Mouse (Mus musculus) neural tube, embryonic 11.5 days (tissue): ENCODE results near the gene Calr3. TPM values are rescaled to one million over a fixed set of nuclear protein-coding genes. Genes with fewer than 3 reads are reported as not detected.

Source experiments
- ATAC-seq: fragments of 200-750 bp; cut with Nextera tagmentation; 2 replicates; pipeline ENCODE4 v1.8.0; 2017; ENCODE audit warnings: moderate number of reproducible peaks, mild to moderate bottlenecking, moderate TSS enrichment, moderate library complexity; ENCODE audit not compliant: insufficient read depth, low FRiP score, low TSS enrichment
- DNase-seq: peaks from one replicate; pipeline ENCODE4 v3.0.0-alpha.2; 2015; ENCODE audit warnings: low spot score
- H3K27ac ChIP-seq: fragments of 300-500 bp; sonication (generic); 2 replicates; pipeline ENCODE4 v1.5.1; 2014; ENCODE audit warnings: low read depth, mild to moderate bottlenecking, low read length
- H3K27me3 ChIP-seq: fragments of 300-500 bp; sonication (generic); 2 replicates; pipeline ENCODE4 v1.6.1; 2014; ENCODE audit warnings: mild to moderate bottlenecking, low read length, mixed read lengths; ENCODE audit not compliant: control insufficient read depth, insufficient read depth
- H3K36me3 ChIP-seq: fragments of 300-500 bp; sonication (generic); 2 replicates; pipeline ENCODE4 v1.6.1; 2014; ENCODE audit warnings: mild to moderate bottlenecking, low read length, moderate library complexity, mixed read lengths; ENCODE audit not compliant: control insufficient read depth, insufficient read depth
- H3K4me1 ChIP-seq: fragments of 300-500 bp; sonication (generic); 2 replicates; pipeline ENCODE4 v1.6.1; 2014; ENCODE audit warnings: low read length, mixed read lengths; ENCODE audit not compliant: control insufficient read depth, insufficient read depth
- H3K4me2 ChIP-seq: fragments of 300-500 bp; sonication (generic); 2 replicates; pipeline ENCODE4 v1.6.1; 2014; ENCODE audit warnings: low read depth, mild to moderate bottlenecking, moderate library complexity
- H3K4me3 ChIP-seq: fragments of 300-500 bp; sonication (generic); 2 replicates; pipeline ENCODE4 v1.5.1; 2014; ENCODE audit warnings: low read depth, low read length
- H3K9ac ChIP-seq: fragments of 300-500 bp; sonication (generic); 2 replicates; pipeline ENCODE4 v1.6.1; 2014; ENCODE audit warnings: mild to moderate bottlenecking, low read length
- H3K9me3 ChIP-seq: fragments of 300-500 bp; sonication (generic); 2 replicates; pipeline ENCODE4 v1.6.1; 2016; ENCODE audit warnings: low read length; ENCODE audit not compliant: control insufficient read depth
- WGBS: fragments of 180-500 bp; shearing (Covaris S2); extraction: QIAGEN DNeasy Blood & Tissue Kit; methylation state at CpG from one replicate; pipeline ENCODE4 v1.1.7; 2014; 5-methylcytosine and 5-hydroxymethylcytosine counted together
- polyA plus RNA-seq: library from polyadenylated mRNA; unstranded; fragments of >200 nt; fragmentation: Nextera tagmentation; extraction: Ambion mirVana; gene quantifications from 2 replicates; pipeline ENCODE4 v1.2.1, GENCODE M21; 2014

The Calr3 gene
- polyA plus RNA-seq, 1 experiment from 2014 or later, result 1.2 TPM

DNA sequence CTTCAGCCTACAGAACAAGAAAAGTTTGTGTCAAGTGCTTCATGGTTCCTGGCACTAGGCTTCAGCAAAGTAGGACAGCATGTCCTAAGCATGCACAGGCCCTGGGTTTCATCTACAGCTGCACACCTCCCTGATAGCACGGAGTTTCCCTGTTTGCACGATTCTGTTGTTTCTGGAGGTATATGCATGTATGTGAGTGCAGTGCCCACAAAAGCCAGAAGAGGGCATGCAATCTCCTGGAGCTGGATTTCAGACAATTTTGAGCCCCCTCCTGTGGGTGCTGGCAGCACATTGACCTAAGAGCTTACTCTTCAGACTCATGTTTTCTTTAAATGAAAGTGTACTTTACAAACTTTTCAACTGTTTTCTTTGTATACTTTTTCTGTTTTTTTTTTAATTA, 10.2 kb upstream of the Calr3 start:
- Histone ChIP-seq H3K9me3 (0 out of 2 replicates have a peak, but pooled peaks cover 2% of the 10 kb centered on the region), H3K27ac (no peak overlapping the region), H3K4me1 (no peaks in the 10 kb centered on the region), H3K4me3 (no peak overlapping the region), H3K36me3 (peaks cover 6% of the 10 kb centered on the region), H3K27me3 (no peaks in the 10 kb centered on the region), H3K9ac (no peak overlapping the region), H3K4me2 (no peak overlapping the region)
- ATAC-seq (no peak), DNase-seq (no peak)
- 99% methylated on average over 2 of the region's 2 CpGs for WGBS

DNA sequence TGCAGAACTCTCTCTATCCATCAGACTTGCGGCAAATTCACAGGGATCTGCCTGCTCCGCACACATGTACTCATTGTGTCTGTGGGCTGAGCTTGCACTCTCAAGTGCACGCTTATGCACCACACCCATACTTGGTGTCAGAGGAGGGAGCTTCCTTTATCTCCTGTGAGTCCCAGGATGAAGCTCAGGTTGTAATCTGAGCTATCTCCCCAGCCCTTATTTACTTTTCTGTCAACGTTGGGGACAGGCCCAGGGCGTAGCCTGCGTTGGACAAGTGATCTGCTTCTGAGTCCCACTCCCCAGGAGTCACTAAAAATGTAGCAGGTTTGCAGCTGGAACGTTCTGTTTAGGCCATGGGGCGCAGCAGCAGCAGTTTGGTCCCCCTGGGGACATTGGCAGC, 7.8 kb upstream of the Calr3 start:
- H3K4me1 ChIP-seq, result no peaks in the 10 kb centered on the region
- DNase-seq, result no peak
- no peaks in the 10 kb centered on the region for H3K27me3 ChIP-seq
- no peak for ATAC-seq
- H3K9ac ChIP-seq, result no peak overlapping the region
- 0 out of 2 replicates have a peak, but pooled peaks cover 2% of the 10 kb centered on the region for H3K9me3 ChIP-seq
- H3K4me3 ChIP-seq, result no peak overlapping the region
- H3K4me2 ChIP-seq, result no peak overlapping the region
- peaks cover 8% of the 10 kb centered on the region for H3K36me3 ChIP-seq
- 87% methylated on average over 8 of the region's 8 CpGs for WGBS
- H3K27ac ChIP-seq, result no peak overlapping the region

DNA sequence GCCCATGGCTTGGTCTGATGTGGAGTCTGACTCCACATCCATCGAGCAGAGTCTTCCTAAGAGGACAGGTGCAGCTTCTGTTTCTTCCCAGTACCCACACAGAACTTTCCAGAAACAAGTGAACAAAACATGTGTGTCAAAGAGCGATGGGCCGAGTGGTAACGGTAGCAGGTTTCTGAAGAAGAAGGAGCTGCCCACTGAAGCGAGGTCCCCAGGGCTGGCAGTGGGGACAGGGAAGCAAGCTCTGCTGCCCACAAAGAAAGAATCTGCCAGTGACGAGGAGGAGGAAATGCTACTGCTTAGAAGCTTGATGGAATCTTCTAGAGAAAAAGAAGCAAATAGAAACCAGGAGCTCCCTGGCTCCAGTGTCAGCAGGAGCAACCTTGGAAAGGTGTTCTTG, 1.4 kb upstream of the Calr3 start:
- Histone ChIP-seq H3K27ac (no peak overlapping the region), H3K9ac (no peak overlapping the region), H3K4me1 (no peaks in the 10 kb centered on the region), H3K36me3 (peaks cover 6% of the 10 kb centered on the region), H3K27me3 (no peaks in the 10 kb centered on the region), H3K9me3 (no peaks in the 10 kb centered on the region), H3K4me3 (no peak overlapping the region), H3K4me2 (no peak overlapping the region)
- DNase-seq (no peak), ATAC-seq (no peak)
- 93% methylated on average over 6 of the region's 6 CpGs for WGBS

GRCm38 (mm10) chr8:72443994-72444350, 302 bp upstream of the Calr3 start:
- Histone ChIP-seq H3K36me3 (peaks cover 2% of the 10 kb centered on the region; the same call in 1 of the 2 replicates), H3K4me3 (peak overlapping the region; percentile 38), H3K9ac (peak overlapping the region; percentile 71), H3K27me3 (no peaks in the 10 kb centered on the region), H3K4me2 (peak overlapping the region; percentile 55), H3K4me1 (no peaks in the 10 kb centered on the region), H3K27ac (no peak overlapping the region), H3K9me3 (no peaks in the 10 kb centered on the region)
- DNase-seq (no peak), ATAC-seq (peak; percentile 66)
- 48% methylated on average over 6 of the region's 6 CpGs for WGBS

GRCm38 (mm10) chr8:72438248-72439015, 5.2 kb downstream of the Calr3 start:
- H3K27ac ChIP-seq, result no peak overlapping the region
- no peak for DNase-seq
- no peak for ATAC-seq
- no peak overlapping the region for H3K4me2 ChIP-seq
- no peak overlapping the region for H3K9ac ChIP-seq
- H3K36me3 ChIP-seq, result no peaks in the 10 kb centered on the region
- no peaks in the 10 kb centered on the region for H3K27me3 ChIP-seq
- no peaks in the 10 kb centered on the region for H3K9me3 ChIP-seq
- no peaks in the 10 kb centered on the region for H3K4me1 ChIP-seq
- H3K4me3 ChIP-seq, result no peak overlapping the region
- 80% methylated on average over 8 of the region's 8 CpGs for WGBS

DNA sequence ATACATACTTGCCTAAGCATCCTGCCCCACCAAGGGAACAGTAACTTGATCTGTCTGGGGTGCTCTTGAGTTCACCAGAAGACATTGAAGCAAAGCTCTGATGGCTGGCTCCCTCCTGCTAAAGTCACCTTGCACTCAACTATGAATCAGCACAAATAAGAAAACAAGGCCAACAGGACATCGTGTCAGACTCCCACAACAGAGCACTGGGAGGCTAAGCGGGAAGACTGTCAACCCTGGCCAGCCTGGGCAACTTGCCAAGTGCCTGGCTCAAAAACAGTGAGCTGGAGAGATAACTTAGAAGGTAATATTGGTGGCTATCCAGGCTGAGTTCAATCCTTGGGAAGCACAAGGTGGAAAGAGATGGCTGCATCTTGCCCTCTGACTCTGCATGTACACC, 8.7 kb downstream of the Calr3 start:
- H3K9ac ChIP-seq, result no peak overlapping the region
- H3K4me2 ChIP-seq, result no peak overlapping the region
- no peaks in the 10 kb centered on the region for H3K9me3 ChIP-seq
- ATAC-seq, result no peak
- no peak overlapping the region for H3K4me3 ChIP-seq
- H3K27ac ChIP-seq, result no peak overlapping the region
- no peaks in the 10 kb centered on the region for H3K36me3 ChIP-seq
- no peaks in the 10 kb centered on the region for H3K4me1 ChIP-seq
- no peaks in the 10 kb centered on the region for H3K27me3 ChIP-seq
- 60% methylated on average over 2 of the region's 2 CpGs for WGBS
- DNase-seq, result no peak

DNA sequence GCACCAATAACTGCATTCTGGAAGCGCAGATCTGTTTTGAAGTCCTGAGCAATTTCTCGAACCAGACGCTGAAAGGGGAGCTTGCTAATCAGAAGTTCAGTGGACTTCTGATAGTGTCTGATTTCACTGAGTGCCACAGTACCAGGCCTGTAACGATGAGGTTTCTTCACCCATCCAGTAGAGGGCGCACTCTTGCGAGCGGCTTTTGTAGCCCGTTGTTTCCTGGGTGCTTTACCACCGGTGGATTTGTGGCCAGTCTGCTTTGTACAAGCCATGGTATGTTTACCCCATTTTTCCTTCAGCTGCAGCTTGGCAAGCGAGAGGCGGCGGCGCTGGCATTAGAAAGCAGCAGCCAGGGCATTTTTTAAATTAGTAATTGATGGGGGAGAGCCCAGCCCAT, 14.0 kb downstream of the Calr3 start:
- H3K36me3 ChIP-seq, result no peaks in the 10 kb centered on the region
- H3K4me2 ChIP-seq, result no peak overlapping the region
- H3K4me3 ChIP-seq, result no peak overlapping the region
- H3K27me3 ChIP-seq, result no peaks in the 10 kb centered on the region
- H3K4me1 ChIP-seq, result no peaks in the 10 kb centered on the region
- H3K27ac ChIP-seq, result no peak overlapping the region
- ATAC-seq (no peak), DNase-seq (no peak)
- H3K9ac ChIP-seq, result no peak overlapping the region
- no peaks in the 10 kb centered on the region for H3K9me3 ChIP-seq
- WGBS, result 53% methylated on average over 13 of the region's 13 CpGs

DNA sequence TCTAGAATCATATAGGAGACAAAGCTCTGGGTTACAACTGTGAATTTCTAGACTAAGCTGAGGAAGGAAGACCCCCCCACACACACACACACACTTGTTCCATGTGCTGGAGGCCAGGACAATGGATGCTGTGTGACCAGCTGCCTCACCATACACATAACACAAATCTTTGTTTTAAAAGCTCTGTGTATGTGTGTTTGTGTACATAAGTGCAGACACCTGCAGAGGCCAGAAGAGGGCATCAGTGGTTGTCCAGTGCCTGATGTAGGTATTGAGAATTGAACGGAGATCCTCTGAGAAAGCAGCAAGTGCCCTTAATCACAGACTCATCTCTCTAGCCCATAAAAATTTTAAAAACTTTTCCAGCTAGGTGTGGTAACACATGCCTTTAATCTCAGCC, 20.7 kb downstream of the Calr3 start:
- DNase-seq, result no peak
- Histone ChIP-seq H3K27me3 (no peaks in the 10 kb centered on the region), H3K36me3 (no peaks in the 10 kb centered on the region), H3K9me3 (no peaks in the 10 kb centered on the region), H3K4me3 (no peak overlapping the region), H3K27ac (no peak overlapping the region), H3K4me1 (peaks cover 11% of the 10 kb centered on the region), H3K9ac (no peak overlapping the region), H3K4me2 (no peak overlapping the region)
- 91% methylated on average over 1 of the region's 1 CpGs for WGBS
- no peak for ATAC-seq
